Mouse (Mus musculus) right cerebral cortex, postnatal 10 days (tissue): ENCODE data around the gene Hist1h3h.
A peak's percentile ranks its signal among the peaks of the same experiment; 100 is the strongest.

ENCODE experiments used
- DNase-seq, 2 experiments: peaks; one replicate each; pipeline ENCODE4 v3.0.0; 2021; ENCODE audit warnings: low spot score in 2 of 2

Gene Hist1h3h

DNA sequence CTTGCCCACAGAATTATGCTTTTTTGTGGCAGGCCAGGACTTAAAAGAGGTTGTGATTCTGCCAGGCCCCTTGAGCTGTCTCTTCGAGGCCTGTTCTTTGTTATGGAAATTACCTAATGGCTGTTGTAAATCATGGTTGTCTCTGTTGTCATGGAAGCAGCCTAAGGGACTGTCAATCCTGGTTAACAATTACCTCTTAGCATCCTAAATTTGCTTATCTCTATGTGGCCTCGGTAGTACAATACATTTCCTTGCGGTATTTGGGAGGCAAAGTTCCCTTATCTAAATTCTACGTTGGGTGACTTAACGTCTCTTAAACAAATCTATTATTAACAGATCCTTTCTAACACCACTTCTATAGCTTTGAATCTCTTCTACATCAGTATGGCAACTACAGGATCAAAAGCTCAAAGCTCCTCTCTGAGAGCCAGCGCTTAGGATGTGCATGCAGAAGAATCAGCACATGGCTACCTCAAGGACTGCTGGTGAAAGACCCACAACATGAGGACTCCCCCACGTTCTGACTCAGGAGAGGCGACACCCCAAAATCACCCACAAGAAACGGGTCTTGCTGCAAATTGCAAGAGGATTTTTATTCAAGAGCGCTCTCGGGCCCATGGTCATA lies 10.6 kb downstream of the Hist1h3h start:
- DNase-seq = no peak

DNA sequence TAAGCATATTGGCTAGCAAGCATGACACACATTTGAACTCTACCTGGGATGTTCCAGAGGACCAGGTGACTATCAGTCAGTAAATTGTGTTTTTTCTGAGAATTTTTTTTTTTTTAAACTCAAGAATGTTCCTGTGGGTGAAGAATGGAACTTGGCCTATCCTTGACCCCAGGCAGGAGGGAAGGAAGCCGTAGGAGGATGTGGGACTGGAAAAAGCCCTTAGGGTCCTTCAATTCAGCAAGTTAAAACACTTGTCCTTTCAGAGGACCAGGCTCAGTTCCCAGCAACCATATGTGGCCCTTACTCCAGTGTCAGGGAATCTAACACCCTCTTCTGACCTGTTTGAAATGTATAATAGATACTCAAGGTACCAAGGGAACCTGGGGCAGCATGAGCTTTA lies 12.1 kb downstream of the Hist1h3h start:
- no peak for DNase-seq

DNA sequence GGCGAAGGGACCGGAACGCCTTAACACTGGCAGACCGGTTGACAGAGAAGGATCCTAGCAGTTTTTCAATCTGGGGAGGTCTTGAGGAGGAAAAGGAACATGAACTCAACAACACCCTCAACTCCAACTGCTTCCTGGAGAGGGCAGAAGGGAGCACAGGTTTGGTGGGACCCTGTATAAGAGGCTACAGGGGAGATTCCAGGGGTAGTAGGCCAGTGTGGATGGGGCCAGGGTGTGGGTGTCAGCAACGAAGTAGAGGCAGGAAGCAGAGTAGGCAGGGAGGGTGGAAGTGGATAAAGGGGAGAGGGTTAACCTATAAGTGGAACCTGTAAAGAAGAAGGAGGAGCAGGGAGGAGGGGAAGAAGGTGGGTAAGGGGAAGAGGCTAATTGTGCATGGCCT lies 16.0 kb downstream of the Hist1h3h start:
- DNase-seq = no peak

DNA sequence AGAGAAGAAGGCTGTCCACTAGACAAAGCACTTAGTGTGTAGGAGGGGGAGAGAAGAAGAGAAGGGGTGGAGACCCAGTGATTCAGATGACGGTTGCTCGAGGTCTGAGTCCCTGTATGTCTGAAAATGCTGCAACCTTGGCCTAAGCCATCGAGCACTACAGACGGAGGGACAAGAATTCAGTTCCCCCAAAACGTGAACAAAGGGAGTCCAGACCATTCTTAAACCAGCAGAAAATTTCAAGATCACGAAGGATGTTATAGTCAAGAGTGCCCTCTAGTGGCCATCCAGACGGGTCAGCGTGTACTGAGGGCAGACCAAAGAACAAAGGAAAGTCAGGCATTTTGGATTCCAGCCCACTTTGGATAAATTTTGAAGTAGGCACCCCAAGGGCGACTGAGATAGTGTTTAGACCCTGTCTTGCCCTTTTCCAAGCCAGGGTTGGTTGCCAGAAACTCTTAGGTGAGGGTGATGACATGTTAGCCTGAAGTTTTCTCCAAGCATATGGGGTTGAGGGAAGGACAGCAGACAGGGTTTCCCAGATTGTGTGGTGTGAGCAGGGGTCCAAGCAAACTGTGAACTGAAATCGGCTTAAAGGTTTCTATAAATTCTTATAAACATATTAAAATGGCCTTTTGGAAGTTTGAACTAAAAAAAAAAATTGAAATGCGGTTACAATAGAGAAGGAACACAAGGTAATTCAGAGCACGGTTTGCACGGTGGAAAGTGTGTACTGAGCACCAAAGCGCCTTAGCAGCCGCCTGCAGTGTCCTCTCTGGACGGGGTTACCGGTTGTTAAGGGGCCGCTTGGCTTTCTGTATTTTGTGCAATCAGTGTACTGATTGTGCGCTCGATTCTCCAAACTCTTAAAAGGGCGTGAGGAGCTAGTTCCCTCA lies 16.8 kb downstream of the Hist1h3h start:
- DNase-seq = peak; percentile 78 to 79

DNA sequence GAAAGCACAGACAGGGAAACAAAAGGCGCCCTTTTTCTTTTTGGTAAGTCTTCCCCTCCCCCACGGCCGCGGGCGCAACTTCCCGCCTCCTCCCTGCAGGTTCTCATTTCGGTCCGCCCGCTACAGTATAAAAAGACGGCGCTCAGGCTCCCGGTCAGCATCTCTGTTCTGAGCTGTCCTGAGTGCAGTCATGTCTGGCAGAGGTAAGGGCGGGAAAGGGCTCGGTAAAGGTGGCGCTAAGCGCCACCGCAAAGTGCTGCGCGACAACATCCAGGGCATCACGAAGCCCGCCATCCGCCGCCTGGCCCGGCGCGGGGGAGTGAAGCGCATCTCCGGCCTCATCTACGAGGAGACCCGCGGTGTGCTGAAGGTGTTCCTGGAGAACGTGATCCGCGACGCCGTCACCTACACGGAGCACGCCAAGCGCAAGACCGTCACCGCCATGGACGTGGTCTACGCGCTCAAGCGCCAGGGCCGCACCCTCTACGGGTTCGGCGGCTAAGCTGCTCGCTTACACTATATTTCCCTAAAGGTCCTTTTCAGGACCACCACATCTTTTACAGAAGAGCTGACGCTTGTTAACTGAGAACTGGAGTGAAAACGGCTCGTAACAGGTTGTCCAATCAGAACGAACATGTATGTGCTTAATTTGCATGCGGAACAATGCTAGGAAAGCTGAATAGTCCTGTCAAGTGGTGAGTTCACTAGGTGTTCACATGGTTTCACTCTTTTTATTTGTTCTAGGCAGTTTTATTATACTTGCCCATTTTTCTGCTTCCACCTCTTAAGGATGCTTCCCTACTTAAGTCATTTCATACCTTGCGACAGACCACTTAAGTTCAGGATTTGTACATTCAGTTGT lies 17.7 kb downstream of the Hist1h3h start, which contains the start of gene Hist1h4j:
Gene Hist1h4j, plus strand, starts transcription at position 159 of the 862 bp plus-strand sequence.
- peak; percentile 86 to 87 for DNase-seq

DNA sequence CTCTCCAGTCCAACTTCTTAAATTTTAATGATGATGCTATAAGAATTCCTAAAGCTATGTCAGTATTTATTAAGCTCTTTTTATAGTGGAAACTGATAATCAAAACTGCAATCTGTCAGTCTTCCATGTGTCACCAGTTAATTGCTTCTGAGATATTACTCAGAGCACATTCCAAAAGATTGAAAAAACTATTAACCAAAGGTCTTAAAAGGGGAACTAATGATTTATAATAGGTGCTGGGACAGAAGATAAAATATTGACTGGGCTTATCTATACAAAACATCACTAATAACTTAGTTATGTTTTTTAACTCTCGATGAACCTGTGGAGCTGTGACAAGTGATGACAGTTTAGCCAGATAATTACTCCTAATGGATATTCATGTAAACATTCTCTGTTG lies 27.5 kb downstream of the Hist1h3h start:
- DNase-seq = no peak

DNA sequence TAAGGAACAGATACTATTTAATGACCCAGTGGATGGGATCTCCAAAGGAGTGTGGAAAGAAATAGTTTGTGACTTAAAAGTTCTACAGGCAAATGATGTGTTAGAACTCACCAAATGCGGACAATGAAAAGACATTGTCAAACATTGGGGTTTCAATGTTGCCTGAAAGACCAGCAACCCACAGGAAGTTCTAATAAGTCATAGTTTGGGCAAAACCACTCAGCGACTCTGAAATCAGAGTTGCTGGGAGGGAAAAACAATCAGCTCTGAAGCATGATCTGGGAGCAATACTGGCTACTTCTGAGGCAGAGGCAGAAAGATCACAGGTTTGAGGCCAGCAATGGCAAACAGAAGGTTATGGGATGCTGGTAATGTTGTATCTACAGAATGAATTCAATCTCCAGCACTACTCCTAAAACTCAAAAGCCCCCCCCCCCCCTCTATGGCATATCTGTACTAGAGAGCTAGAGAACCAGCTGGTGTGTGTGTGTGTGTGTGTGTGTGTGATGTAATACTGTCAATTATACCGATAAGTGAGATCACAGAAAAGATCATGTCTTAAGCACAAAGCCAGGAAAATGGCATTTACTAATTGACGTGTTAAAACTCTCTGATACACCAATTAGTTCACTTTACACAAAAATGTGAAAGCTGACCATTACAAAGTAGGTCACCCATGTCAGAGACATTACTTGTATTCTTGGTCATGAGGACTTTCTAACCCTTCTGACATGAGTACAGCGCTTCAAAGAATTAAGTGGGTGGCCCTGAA lies 32.1 kb downstream of the Hist1h3h start:
- DNase-seq = no peak

DNA sequence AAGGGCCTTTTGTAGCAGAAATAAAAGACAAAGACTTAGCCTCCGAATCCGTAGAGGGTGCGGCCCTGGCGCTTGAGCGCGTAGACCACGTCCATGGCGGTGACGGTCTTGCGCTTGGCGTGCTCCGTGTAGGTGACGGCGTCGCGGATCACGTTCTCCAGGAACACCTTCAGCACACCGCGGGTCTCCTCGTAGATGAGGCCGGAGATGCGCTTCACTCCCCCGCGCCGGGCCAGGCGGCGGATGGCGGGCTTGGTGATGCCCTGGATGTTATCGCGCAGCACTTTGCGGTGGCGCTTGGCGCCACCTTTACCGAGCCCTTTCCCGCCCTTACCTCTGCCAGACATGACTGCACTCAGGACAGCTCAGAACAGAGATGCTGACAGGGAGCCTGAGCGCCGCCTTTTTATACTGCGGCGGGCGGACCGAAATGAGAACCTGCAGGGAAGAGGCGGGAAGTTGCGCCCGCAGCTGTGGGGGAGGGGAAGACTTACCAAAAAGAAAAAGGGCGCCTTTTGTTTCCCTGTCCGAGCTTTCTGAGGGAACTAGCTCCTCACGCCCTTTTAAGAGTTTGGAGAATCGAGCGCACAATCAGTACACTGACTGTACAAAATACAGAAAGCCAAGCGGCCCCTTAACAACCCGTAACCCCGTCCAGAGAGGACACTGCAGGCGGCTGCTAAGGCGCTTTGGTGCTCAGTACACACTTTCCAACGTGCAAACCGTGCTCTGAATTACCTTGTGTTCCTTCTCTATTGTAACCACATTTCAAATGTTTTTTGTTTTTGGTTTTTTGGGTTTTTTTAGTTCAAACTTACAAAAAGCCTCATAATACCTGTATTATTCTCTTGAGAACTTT lies 32.9 kb downstream of the Hist1h3h start, which contains the start of gene Hist1h4k:
Gene Hist1h4k, minus strand, starts transcription at position 347 of the 859 bp plus-strand sequence.
- peak; percentile 96 for DNase-seq

DNA sequence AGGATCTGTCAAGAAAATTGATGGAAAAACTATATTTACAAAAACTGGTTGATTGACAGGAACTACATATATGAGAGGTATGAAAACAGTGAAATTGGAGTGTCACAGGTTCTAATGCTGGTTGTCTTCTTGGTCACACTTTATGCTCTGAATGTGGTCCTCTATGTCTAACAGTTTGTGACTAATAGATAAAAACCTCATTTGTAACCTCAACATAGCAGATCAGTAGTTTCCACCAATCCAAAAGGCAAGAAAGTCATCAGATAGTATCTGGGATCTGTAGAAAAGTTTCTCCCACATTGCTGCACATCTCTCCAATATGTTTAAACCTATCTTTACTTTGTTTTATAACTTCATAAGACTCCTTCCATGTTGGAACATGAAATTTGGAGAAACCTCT lies 34.0 kb downstream of the Hist1h3h start:
- DNase-seq = no peak

DNA sequence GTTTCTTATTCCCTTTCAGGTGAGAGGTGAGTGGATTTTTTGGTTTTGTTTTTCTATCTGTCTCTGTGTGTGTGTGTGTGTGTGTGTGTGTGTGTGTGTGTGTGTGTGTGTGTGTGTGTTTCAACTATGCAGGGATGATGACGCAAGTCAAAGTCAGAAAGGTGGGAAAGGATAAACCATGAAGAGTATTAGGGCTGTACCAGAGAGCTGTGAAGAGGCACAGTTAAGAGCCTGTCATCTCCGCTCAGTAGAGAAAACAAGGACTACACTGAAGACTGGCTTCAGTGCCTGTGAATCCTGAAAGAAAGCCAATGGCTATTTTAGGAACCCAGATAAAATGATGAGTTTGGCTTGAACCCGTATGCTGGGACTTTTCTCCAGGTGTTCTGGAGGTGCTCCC lies 34.4 kb downstream of the Hist1h3h start:
- no peak for DNase-seq

DNA sequence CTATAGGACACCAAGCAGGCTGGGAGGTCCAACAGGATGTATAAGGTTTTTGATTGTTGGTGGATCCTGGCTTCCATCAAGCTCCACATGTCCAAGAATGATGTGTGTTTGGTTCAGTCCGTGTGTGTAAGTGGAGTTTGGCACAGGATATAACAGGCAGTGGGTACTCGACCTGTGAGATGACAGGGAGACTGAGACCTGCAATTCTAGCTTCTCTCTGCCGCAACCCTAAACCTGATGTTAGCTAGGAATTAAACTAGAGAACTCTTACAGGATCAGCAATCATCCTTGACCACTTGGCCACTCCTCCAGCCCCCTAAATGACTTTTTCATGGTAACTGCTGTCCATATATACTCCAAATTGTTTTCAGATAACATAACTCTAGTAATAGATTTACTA lies 34.9 kb downstream of the Hist1h3h start:
- DNase-seq = no peak

DNA sequence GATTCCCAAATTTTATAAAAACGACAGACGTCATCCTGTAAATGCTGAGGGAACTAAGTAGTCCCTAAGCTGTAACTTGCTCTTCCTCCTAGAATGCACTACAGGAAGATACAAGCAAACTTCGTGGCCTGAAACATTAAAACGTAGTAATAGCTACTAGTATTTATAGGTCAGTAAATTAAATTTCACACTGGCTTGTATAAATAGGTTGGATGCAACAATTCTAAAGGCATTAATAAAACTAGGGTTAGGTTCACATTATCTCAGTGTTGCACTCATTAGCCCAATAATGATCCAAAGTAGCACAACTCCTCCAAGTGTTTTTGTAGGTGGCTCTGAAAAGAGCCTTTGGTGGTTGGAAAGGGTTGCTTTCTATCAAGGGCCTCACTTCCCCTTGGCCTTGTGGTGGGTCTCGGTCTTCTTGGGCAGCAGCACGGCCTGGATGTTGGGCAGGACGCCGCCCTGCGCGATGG lies 35.6 kb downstream of the Hist1h3h start:
- DNase-seq = no peak

DNA sequence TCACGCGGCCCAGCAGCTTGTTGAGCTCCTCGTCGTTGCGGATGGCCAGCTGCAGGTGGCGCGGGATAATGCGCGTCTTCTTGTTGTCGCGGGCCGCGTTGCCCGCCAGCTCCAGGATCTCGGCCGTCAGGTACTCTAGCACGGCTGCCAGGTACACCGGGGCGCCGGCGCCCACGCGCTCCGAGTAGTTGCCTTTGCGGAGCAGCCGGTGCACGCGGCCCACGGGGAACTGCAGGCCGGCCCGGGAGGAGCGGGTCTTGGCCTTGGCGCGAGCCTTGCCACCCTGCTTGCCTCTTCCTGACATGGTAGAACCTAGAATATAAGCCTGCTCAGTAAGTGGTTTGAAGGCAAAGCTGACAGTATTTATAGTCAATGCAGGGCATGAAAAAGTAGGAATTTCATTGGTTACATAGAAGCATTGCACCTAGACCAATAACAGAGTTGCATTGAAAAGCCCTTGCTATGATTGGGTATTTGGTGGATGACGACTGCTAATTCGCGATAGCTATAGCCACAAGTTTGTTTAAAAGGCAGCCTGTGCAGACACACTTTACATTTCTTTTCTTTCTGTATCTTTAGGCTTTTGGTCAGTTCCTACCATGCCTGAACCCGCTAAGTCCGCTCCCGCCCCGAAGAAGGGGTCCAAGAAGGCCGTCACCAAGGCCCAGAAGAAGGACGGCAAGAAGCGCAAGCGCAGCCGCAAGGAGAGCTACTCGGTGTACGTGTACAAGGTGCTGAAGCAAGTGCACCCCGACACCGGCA lies 36.2 kb downstream of the Hist1h3h start, which contains the start of the genes Hist1h2ak and Hist1h2bn:
Gene Hist1h2ak, minus strand, starts transcription at position 304 of the 762 bp plus-strand sequence.
Gene Hist1h2bn, plus strand, starts transcription at position 600 of the 762 bp plus-strand sequence.
- DNase-seq = peak; percentile 70 to 92

DNA sequence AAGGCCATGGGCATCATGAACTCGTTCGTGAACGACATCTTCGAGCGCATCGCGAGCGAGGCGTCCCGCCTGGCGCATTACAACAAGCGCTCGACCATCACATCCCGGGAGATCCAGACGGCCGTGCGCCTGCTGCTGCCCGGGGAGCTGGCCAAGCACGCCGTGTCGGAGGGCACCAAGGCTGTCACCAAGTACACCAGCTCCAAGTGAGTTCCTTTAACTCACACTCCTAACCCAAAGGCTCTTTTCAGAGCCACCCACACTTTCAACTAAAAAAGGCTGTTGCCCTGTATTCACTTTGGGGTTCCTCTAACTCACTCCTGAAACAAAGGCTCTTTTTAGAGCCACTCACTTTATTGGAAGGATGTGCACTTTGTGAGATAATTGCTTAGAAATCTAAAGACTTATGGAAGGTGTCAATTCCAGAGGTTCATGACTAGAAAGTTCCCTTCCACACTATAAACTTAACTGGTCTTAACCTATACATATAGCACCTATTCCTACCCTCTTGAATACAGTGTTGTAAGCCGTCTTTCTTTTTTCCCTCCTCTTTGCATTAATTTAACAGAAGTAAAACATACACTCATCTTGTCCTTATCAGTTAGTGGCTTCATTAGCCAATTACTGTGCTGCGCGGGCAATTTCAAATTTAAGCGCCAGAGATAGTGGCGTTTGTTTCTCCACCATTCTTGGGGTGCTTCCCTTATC lies 37.0 kb downstream of the Hist1h3h start:
- peak; percentile 51 to 65 for DNase-seq

DNA sequence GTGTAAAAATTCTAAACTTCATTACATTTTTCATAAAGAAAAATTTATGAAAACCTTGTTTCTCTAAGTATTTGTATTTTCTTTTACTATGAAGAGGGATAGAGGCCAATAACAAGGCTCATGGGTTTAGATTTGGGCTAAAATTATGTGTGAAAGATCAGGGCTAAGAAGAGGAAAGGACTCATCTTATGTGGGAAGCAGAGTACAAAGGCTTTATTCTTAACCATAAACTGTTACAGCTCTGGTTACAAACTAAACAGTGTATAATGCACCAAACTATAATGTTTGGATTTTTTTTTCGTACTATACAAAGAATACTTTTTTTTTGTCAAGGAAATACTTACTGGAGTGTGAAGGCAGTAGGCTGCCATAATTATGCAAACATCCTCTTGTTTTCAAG lies 38.2 kb downstream of the Hist1h3h start:
- DNase-seq = no peak
